Mouse (Mus musculus): ENCODE results near the gene Tmem41b. TPM values are rescaled to one million over a fixed set of nuclear protein-coding genes. Genes with fewer than 3 reads are reported as not detected.
A peak's percentile ranks its signal among the peaks of the same experiment; 100 is the strongest.
"Not testable (repeated sequence)": the region's sequence is repeated elsewhere in the genome, so short reads cannot be mapped to it uniquely, and the experiment has no call there.

Gene Tmem41b
- polyA plus RNA-seq, 1 experiment from 2014 or later: 56.9 TPM

DNA sequence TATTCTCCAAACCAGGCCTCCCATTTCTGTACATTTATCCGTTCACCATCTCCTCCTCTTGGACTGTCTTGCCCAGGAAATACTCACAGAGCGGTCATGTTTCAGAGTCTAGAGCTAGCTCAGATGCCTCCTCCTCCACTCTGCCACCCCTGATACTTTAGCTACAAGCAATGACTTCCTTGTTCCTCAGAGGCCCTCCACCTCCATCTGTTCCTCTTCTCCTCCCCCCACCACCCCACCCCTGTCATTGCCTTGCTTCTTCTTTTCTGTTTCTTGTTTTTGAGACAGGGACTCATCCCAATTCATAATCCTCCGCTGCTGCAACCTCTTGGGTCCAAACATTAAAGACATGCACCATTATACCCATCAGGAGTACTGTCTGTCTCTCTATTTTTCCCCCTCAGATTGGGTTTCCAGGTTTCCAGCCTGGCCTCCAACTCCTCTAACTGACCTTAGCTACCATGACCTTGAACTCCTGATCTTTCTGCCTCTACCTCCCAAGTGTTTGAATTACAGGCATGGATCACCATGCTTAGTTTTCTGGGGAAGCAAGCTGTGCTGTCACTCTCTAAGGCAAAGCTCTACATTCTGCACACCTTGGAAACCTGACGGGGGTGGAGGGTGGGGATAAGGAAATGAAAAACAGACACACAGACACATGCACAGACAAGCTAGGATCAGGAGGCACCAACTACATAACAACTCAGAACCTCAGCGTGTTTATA, 19.9 kb upstream of the Tmem41b start:
- ATAC-seq (ENCODE audit: insufficient number of reproducible peaks, low FRiP score): no peak
- H3K4me1 ChIP-seq (replicated peaks): 0 out of 2 replicates have a peak, but pooled peaks cover 5% of the 10 kb centered on the region
- 71% methylated on average over 5 of the region's 5 CpGs for WGBS
- H3K27ac ChIP-seq (ENCODE audit: poor library complexity, severe bottlenecking): no peak overlapping the region
- H3K9ac ChIP-seq: no peak overlapping the region
- H3K4me3 ChIP-seq: no peak overlapping the region
- H3K36me3 ChIP-seq: no peaks in the 10 kb centered on the region
- H3K9me3 ChIP-seq (replicated peaks): no peaks in the 10 kb centered on the region
- H3K4me2 ChIP-seq: no peak overlapping the region
- no peaks in the 10 kb centered on the region for H3K27me3 ChIP-seq (replicated peaks)

DNA sequence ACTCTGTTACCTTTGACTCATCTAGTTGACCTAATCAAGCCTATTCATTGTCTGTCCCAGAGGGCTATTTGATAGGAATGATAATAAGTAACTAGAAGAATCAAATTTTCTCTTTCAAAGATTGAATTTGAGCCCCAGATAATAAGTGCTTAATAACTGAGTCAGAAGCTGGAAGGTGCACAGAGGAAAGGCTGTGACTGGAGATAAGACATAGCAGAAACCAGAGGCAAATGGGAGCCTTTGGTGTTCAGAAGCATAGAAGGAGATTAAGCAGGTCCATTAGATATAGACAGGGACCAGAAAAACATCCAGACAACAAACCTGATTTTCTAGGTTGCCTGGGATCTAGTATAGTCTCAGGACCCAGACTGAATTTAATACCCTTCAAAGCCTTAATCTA, 19.2 kb upstream of the Tmem41b start:
- Histone ChIP-seq H3K36me3 (no peaks in the 10 kb centered on the region), H3K27ac (ENCODE audit: poor library complexity, severe bottlenecking) (no peak overlapping the region), H3K9me3 (replicated peaks) (no peaks in the 10 kb centered on the region), H3K4me3 (no peak overlapping the region), H3K4me2 (no peak overlapping the region), H3K4me1 (replicated peaks) (0 out of 2 replicates have a peak, but pooled peaks cover 5% of the 10 kb centered on the region), H3K27me3 (replicated peaks) (no peaks in the 10 kb centered on the region), H3K9ac (no peak overlapping the region)
- ATAC-seq (ENCODE audit: insufficient number of reproducible peaks, low FRiP score): no peak

DNA sequence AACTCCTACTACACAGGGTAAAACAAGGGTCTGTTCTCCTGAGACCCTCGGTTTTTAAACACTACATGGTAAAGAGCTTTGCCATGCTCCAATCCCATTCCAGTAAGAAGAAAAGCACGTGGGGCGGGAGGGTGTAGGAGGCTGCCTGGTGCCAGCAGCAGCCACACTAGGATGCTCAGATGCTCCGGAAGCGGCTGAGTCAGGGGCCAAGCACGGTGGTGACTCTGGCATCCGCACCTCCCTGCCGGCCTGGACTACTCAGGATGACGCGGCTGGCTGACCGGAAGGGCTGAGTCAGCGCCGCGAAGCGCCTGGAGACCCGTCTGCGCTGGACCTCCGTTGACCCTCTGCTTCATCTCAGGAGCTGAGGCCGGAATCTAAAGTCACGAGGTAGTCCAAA, 16.2 kb upstream of the Tmem41b start:
- peak overlapping the region; percentile 42; the same call in 1 of the 2 replicates for H3K9ac ChIP-seq

DNA sequence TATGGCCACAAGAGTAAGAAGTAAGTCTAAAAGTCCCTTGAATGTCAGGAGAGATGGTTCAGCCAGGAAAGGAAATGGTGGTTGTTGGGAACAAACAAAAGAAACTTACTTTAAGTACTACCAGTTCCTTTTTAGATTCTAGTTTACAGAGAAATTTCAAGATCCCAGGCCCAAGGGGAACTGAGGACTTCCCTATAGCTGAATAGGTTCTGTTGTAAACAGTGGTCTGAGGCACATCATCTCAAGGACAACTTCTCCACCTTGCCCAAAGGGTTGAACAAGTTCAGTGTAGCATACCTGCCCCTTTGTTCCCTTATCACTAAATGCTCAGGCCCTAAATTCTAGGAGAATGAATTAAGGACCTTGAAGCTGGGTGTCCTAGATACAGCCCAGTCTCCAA, 15.4 kb upstream of the Tmem41b start:
- no peaks in the 10 kb centered on the region for H3K27me3 ChIP-seq (replicated peaks)
- no peak overlapping the region for H3K4me2 ChIP-seq
- H3K4me3 ChIP-seq: no peak overlapping the region
- H3K9ac ChIP-seq: no peak overlapping the region
- 0 out of 2 replicates have a peak, but pooled peaks cover 5% of the 10 kb centered on the region for H3K4me1 ChIP-seq (replicated peaks)
- no peaks in the 10 kb centered on the region for H3K36me3 ChIP-seq
- H3K27ac ChIP-seq (ENCODE audit: poor library complexity, severe bottlenecking): no peak overlapping the region
- no peak for ATAC-seq (ENCODE audit: insufficient number of reproducible peaks, low FRiP score)
- no peaks in the 10 kb centered on the region for H3K9me3 ChIP-seq (replicated peaks)

More for the DNA sequence above, 16.2 kb upstream of the Tmem41b start:
- H3K4me3 ChIP-seq: peak overlapping the region; percentile 23; the same call in 1 of the 2 replicates
- peak overlapping the region; percentile 63 for H3K4me2 ChIP-seq
- 14% methylated on average over 20 of the region's 20 CpGs for WGBS
- H3K9me3 ChIP-seq (replicated peaks): no peaks in the 10 kb centered on the region
- no peak overlapping the region for H3K27ac ChIP-seq (ENCODE audit: poor library complexity, severe bottlenecking)
- H3K36me3 ChIP-seq: no peaks in the 10 kb centered on the region
- peak; percentile 88 for ATAC-seq (ENCODE audit: insufficient number of reproducible peaks, low FRiP score)
- no peaks in the 10 kb centered on the region for H3K27me3 ChIP-seq (replicated peaks)
- H3K4me1 ChIP-seq (replicated peaks): 0 out of 2 replicates have a peak, but pooled peaks cover 5% of the 10 kb centered on the region

DNA sequence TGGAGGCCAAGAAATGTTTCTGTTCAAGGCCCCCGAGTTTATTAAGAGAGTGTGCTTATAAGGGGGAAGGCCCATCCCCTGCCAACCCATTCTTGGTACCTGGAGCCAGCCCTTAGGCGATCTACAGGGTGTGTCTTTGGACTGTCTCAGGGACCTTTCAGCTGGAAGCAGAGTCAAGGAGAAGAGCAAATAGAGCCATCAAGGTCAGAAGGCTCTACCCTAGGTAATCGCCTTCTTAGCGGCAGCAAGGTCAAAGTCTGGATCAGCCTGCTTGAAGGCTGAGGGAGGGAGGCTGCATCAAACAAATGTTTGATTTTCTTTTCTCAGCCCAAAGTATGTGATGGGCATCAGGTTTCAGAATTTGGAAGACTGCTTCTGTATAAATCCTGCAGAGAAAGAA, 11.7 kb upstream of the Tmem41b start:
- ATAC-seq (ENCODE audit: insufficient number of reproducible peaks, low FRiP score): no peak
- Histone ChIP-seq H3K36me3 (no peaks in the 10 kb centered on the region), H3K4me1 (replicated peaks) (peaks cover 13% of the 10 kb centered on the region), H3K27me3 (replicated peaks) (no peaks in the 10 kb centered on the region), H3K4me3 (no peak overlapping the region), H3K27ac (ENCODE audit: poor library complexity, severe bottlenecking) (no peak overlapping the region), H3K4me2 (no peak overlapping the region), H3K9me3 (replicated peaks) (no peaks in the 10 kb centered on the region), H3K9ac (no peak overlapping the region)
- 82% methylated on average over 4 of the region's 4 CpGs for WGBS

DNA sequence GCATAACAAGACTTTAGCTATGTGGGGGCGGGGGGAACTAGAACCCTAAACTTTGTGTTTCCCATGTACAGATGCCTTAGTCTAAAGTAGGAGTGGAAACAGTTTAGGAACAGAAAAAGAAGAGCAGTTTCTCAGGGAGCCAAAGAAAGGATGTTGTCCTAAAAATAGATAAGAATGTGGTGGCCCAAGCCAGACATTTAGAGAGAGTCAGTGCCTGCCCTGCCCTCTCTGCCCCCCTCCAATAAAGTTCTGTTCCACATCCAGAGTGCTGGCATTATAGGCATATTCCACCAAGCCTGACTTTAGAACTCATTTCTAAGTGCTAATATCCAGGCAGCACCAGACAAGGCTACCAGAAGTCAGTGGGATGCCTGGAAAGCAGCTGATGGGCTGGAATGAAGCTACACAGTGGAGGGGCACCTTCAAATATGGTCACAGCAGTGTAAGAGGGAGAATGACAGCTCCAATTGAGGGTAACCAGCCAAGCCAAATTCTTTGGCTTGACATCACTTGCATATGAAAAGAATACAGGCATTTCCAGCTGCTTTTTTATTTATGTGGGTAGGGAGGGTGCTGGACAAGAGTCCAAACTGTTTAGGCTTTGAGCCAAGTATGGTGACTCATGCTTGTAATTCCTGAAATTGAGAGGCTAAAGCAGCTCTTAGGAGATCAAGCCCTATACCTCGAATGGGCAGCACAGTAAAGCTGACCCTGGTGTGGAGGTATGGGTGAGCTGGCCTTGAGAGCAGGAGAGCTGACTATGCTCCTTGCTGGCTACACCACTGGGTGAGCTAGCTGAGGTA, 6.6 kb upstream of the Tmem41b start:
- Histone ChIP-seq H3K4me2 (0 out of 2 replicates have a peak overlapping the region, but pooled peaks have one; percentile 8), H3K4me3 (no peak overlapping the region), H3K9ac (no peak overlapping the region; the same call in 1 of the 2 replicates), H3K27ac (ENCODE audit: poor library complexity, severe bottlenecking) (peak overlapping the region; percentile 88), H3K9me3 (replicated peaks) (no peaks in the 10 kb centered on the region), H3K4me1 (replicated peaks) (peaks cover 20% of the 10 kb centered on the region), H3K36me3 (no peaks in the 10 kb centered on the region), H3K27me3 (replicated peaks) (no peaks in the 10 kb centered on the region)
- peak; percentile 64 for ATAC-seq (ENCODE audit: insufficient number of reproducible peaks, low FRiP score)
- WGBS: 54% methylated on average over 2 of the region's 2 CpGs

DNA sequence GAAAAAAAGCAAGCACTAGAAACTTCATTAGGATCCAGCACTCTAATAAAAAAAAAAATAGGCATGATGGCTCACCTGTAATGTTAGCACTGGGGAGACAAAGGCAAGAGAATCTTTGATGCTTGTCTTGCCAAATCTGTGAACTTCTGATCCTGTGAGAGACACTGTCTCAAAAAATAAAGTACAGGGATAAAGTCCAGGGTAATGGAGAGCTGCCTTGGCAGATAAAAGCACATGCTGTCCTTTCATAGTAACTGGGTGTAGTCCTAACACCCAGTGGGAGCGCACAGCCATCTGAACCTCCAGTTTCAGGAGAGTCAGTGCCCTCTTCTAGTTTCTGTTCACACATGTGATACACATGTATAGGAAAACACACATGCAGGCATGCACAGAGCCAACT, 4.6 kb upstream of the Tmem41b start:
- ATAC-seq (ENCODE audit: insufficient number of reproducible peaks, low FRiP score): no peak
- H3K9ac ChIP-seq: no peak overlapping the region
- H3K27me3 ChIP-seq (replicated peaks): no peaks in the 10 kb centered on the region
- no peaks in the 10 kb centered on the region for H3K9me3 ChIP-seq (replicated peaks)
- no peak overlapping the region for H3K27ac ChIP-seq (ENCODE audit: poor library complexity, severe bottlenecking)
- no peaks in the 10 kb centered on the region for H3K36me3 ChIP-seq
- WGBS: 89% methylated on average over 1 of the region's 1 CpGs
- H3K4me2 ChIP-seq: no peak overlapping the region
- peaks cover 20% of the 10 kb centered on the region for H3K4me1 ChIP-seq (replicated peaks)
- no peak overlapping the region for H3K4me3 ChIP-seq

DNA sequence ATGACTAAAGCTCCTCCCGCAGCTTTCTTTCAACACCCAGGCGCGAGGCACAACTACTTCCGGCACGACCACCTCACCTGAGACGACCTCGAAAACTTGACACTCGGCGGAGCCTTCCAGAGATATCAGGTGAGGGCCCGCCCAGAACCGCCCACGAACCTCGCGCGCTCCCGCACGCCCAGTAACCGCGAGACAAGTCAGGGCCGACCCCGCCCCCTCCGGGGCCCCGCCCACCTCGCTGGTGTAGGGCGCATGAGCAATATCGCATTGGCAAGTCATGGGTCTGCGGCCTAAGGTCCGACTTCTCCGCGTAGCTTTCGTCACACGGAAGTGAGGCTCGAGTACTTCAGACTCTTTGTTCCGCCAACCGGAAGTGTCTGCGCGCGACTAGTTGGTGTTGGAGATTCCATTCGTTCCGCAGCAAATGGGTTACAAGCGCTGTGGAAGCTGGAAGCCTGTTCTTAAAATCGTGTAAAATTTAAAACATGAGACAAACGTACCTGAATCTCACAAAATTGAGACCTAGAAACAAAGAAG, 528 bp downstream of the Tmem41b start:
- Histone ChIP-seq H3K27ac (ENCODE audit: poor library complexity, severe bottlenecking) (peak overlapping the region; percentile 78), H3K9ac (peak overlapping the region; percentile 89), H3K36me3 (peaks cover 13% of the 10 kb centered on the region), H3K4me1 (replicated peaks) (peaks cover 9% of the 10 kb centered on the region; the same call in 1 of the 2 replicates), H3K4me2 (peak overlapping the region; percentile 82), H3K4me3 (peak overlapping the region; percentile 81), H3K27me3 (replicated peaks) (no peaks in the 10 kb centered on the region), H3K9me3 (replicated peaks) (no peaks in the 10 kb centered on the region)
- WGBS: under 1% methylated on average over 43 of the region's 43 CpGs
- peak; percentile 100 for ATAC-seq (ENCODE audit: insufficient number of reproducible peaks, low FRiP score)

DNA sequence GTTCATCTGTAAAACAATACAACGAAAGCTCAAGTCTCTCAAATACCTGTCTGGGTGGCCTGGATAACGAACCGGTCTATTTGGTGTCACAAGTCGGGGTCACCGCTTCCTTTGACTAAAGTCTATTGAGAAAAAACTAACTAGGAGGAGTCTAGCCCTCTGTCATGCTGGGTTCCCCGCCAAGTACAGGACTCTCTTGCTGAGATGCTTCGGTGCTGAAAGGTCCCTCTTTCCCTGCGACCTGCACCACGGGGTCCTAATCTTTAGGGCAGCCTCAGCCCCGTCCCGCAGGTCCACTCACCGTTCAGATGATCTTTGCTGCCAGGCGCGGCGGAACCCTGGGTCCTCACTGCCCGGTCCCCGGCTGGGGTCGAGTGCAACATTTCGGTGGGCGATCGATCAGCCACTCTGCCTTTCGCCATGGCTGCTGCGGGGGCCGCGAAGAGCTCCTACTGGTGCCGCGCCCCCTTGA, 1.0 kb downstream of the Tmem41b start:
- peak overlapping the region; percentile 82 for H3K4me2 ChIP-seq
- peaks cover 9% of the 10 kb centered on the region; the same call in 1 of the 2 replicates for H3K4me1 ChIP-seq (replicated peaks)
- H3K27me3 ChIP-seq (replicated peaks): no peaks in the 10 kb centered on the region
- H3K36me3 ChIP-seq: peaks cover 14% of the 10 kb centered on the region
- ATAC-seq (ENCODE audit: insufficient number of reproducible peaks, low FRiP score): peak; percentile 51
- H3K4me3 ChIP-seq: peak overlapping the region; percentile 81
- WGBS: under 1% methylated on average over 27 of the region's 27 CpGs
- H3K9ac ChIP-seq: peak overlapping the region; percentile 89
- peak overlapping the region; percentile 78 for H3K27ac ChIP-seq (ENCODE audit: poor library complexity, severe bottlenecking)
- no peaks in the 10 kb centered on the region for H3K9me3 ChIP-seq (replicated peaks)

DNA sequence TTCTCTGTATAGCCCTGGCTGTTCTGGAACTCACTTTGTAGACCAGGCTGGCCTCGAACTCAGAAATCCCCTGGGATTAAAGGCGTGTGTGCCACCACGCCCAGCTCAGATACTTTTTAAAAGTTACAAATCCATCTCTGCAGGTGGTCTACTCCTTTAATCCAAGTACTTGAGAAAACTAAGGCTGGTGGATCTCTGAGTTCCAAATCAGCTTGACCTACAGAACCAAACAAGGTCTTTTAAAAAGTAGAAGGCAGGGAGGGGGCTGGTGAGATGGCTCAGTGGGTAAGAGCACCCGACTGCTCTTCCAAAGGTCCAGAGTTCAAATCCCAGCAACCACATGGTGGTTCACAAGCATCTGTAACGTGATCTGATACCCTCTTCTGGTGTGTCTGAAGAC, 2.1 kb downstream of the Tmem41b start:
- not testable (repeated sequence) for H3K4me3 ChIP-seq; H3K9me3 ChIP-seq (replicated peaks); ATAC-seq (ENCODE audit: insufficient number of reproducible peaks, low FRiP score); H3K4me1 ChIP-seq (replicated peaks); H3K9ac ChIP-seq; H3K27ac ChIP-seq (ENCODE audit: poor library complexity, severe bottlenecking); H3K27me3 ChIP-seq (replicated peaks)
- peak overlapping the region; percentile 82; the same call in 1 of the 2 replicates for H3K4me2 ChIP-seq
- WGBS: 81% methylated on average over 5 of the region's 5 CpGs
- H3K36me3 ChIP-seq: peaks cover 24% of the 10 kb centered on the region

DNA sequence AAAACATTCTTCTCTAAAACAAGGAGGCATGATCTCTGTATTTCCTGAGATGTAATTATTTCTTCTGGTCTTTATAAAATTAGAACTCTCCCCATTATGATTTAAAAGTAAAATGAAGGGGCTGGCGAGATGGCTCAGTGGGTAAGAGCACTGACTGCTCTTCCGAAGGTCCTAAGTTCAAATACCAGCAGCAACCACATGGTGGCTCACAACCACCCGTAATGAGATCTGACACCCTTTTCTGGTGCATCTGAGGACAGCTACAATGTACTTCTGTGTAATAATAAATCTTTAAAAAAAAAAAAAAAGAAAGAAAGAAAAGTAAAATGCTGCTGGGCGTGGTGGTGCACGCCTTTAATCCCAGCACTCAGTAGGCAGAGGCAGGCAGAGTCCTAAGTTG, 9.6 kb downstream of the Tmem41b start:
- H3K4me2 ChIP-seq; ATAC-seq (ENCODE audit: insufficient number of reproducible peaks, low FRiP score); H3K27me3 ChIP-seq (replicated peaks); H3K9me3 ChIP-seq (replicated peaks); H3K27ac ChIP-seq (ENCODE audit: poor library complexity, severe bottlenecking); H3K4me1 ChIP-seq (replicated peaks); H3K4me3 ChIP-seq; H3K9ac ChIP-seq: not testable (repeated sequence)
- 63% methylated on average over 5 of the region's 5 CpGs for WGBS
- H3K36me3 ChIP-seq: peaks cover 60% of the 10 kb centered on the region
